Mouse (Mus musculus) testis, adult 10 weeks (tissue): ENCODE results near the gene Vmn1r65. TPM values are rescaled to one million over a fixed set of nuclear protein-coding genes. Genes with fewer than 3 reads are reported as not detected.

ENCODE experiments used
- polyA plus RNA-seq: library from polyadenylated mRNA; stranded (reverse); fragments of 350-450 nt; fragmentation: Illumina TruSeq; extraction: RNeasy Lipid Tissue Mini Kit (QIAGEN cat#74804); gene quantifications from one replicate; pipeline ENCODE4 v1.2.3, GENCODE M21; 2014; ENCODE audit warnings: low read depth, low replicate concordance

Gene Vmn1r65
- polyA plus RNA-seq = 0.69 TPM

GRCm38 (mm10) chr7:6010910-6011309 is at the start of gene Vmn1r65:
Vmn1r65 (minus strand) TSS chr7:6011010.

DNA sequence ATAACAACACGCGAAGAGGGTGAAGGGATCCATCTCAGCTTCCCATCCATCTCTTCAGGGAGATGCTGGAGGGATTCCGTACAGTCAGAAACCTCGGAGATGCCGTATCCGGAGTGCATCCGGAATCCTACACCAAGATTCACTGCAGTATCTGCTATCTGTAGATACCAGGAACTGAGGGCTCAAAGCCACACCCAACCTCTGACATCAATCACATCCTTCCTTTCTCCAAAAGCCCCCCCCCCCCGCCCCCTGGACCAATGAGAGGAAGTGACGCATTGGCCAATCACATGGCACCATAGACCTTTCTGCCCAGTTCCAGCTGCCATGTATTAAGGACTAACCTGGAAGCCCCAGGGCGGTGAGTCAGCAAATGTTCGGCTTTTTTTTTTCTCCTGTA is 34.1 kb upstream of the Vmn1r65 start, which contains the start of gene Nlrp4c:
Gene Nlrp4c, plus strand, starts transcription at position 301 of the 400 bp plus-strand sequence.

Other genes starting within 250 kb of the Vmn1r65 start
- not detected for gene Vmn1r63, start 205.6 kb downstream of the Vmn1r65 start, polyA plus RNA-seq
- gene Vmn1r64, start 126.5 kb downstream of the Vmn1r65 start, polyA plus RNA-seq = not detected
- 7.5 TPM for gene Nlrp4c, start 34.2 kb upstream of the Vmn1r65 start, polyA plus RNA-seq
- 6.3 TPM for gene Zfp787, start 145.0 kb upstream of the Vmn1r65 start, polyA plus RNA-seq
- 4.7 TPM for gene Zfp444, start 161.2 kb upstream of the Vmn1r65 start, polyA plus RNA-seq
- 0.39 TPM for gene Galp, start 186.1 kb upstream of the Vmn1r65 start, polyA plus RNA-seq
- gene Zscan5b, start 211.3 kb upstream of the Vmn1r65 start, polyA plus RNA-seq = 0.80 TPM
- gene Epp13, start 241.7 kb upstream of the Vmn1r65 start, polyA plus RNA-seq = not detected